Mouse (Mus musculus) brain, adult 2 months (tissue): ENCODE data around the gene Dhcr24.
A peak's percentile ranks its signal among the peaks of the same experiment; 100 is the strongest.

Experiments
- DNase-seq: peaks from one replicate; pipeline ENCODE4 v3.0.0; 2011; ENCODE audit warnings: low read depth, low spot score

The Dhcr24 gene

DNA sequence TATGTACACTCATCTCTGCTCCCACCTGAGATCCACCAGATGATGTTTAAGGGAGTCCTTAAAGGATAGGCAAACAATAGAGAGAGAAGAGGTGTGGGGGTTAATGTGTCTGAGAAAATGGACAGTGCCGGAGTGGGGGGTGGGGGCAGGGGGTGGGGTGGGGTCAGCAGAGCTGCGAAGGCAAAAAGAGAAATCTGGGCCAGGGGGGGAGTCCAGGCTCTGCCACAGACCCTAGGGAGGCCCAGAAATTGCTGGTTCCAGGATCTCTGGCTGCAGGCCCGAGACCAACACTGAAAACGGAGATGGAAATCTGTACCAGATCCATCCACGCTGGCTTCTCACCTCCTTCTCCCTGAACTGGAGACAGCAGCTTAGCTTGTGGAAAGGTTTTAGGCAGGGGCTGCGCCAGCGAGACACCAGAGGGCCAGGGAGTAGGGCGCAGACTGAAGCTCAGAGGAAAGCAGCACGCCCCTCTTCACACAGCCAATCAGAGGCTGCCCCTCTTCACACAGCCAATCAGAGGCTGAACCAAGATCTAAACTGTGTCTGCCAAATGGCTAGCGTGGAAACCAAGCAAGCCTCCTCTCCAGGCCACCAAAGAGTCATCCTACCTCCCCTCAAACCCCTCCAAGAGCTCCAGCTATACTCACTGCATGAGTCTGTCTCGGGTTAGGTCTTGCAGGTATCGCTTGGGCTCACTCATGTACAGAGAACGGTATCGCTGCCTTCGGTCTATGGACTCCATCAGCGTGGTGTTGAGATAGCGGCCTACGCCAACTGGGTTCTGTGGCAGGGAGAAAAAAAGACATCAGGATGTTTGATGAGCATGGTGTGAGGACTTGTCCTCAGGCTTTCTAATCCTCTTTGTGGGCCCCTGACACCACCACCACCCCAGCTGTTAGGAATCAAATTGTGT is 46.1 kb downstream of the Dhcr24 start:
- DNase-seq = peak; percentile 97

DNA sequence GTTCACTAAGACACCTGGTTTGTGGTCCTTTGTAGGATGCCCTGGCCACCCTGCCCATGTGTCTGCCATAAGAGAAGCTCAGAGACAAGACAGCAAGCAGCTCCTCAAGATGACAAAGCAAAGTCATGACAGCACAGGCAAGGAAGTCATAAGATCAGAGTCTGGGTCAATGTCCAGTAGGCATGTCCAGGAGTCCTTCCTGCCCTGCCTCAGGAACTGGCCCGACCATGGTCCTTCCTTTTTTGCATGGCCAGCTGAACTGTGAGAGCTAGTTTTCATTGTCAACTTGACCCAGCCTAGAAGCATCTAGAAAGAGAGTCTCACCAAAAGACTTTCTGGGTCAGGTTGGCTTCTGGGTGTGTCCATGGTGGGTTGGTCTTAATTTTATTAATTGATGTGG is 47.1 kb downstream of the Dhcr24 start:
- no peak for DNase-seq

DNA sequence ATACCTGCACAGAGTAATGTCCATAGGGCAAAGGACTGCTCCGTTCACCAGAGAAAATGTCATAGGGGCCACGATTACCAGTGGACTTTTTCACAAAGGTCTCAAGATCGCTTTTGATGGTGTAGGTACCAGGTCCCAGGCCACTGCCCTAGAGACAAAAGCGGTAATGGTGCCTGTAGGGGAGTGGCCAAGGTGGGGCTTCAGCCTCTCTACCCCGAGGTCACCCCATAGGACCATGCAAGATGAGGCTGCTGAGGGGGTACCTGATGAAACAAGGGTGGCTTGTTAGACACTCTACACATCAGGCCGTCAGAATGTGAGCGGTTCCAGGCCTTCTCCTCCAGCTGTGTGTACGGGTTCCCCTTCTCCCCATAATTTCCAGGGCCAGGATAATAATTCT is 52.3 kb downstream of the Dhcr24 start:
- no peak for DNase-seq

DNA sequence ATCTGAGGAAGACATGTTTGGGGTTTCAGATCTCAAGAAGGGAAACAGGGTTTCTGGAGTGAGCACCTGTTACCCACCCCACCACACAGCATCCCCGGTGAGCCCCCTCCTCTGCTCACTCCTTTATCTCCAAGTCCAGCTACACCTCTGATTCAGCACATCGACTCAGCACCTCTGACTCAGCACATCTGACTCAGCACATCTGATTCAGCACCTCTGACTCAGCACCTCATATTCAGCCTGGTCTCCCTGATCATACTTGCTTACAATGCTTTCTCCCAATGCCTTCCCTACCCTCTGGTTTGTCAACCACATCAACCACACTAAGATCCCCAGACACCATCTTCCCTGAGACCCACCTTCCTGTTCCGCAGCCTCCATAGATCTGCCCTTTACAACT is 52.7 kb downstream of the Dhcr24 start:
- peak; percentile 71 for DNase-seq

DNA sequence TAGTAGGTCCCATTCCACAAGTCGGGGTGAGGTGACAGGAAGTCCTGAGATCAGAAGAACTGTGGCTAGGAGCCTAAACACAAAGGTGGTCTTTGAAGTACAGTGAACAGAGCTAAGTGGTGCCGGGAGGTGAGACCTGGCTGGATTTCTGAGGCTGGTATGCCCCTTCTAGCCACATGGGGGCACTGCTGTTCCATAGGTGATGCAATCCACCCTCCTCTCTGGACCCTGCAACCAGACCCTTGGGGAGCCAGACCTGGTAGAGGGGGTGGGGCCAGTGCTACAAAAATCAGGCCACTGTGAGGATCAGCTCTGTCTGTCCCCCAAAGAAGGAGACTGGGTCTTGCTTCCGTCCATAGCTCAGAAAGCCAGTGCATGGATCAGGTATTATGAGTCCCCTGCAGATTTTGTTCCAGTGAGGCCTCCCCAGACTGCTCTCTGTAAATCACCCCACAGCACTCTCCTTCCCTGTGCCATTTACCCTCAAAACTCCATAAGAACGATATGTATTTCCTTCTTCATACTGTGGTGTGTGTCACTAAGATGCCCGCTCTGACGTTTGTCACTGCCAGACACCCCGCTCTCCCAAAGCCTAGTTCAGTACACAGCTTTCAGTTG is 53.5 kb downstream of the Dhcr24 start:
- DNase-seq = peak; percentile 77

DNA sequence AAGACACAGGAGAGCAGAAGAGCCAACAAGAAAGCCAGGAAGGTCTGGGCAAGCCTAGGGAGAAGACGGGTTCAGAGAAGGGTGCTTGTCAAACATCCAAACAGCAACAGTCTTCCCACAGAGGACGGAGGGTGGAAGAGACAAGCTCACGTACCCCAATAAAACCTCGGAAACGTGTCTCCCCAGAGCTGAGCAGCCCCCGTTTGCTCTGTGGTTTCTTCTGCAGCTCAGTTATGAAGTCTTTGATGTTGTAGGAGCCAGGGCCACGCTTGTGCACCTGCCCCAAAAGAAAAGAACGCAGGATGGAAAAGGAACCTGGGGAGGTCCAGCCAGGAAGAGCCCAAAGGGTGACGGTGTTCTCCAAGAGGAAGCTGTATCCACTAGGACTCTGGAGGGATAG is 54.0 kb downstream of the Dhcr24 start:
- no peak for DNase-seq

DNA sequence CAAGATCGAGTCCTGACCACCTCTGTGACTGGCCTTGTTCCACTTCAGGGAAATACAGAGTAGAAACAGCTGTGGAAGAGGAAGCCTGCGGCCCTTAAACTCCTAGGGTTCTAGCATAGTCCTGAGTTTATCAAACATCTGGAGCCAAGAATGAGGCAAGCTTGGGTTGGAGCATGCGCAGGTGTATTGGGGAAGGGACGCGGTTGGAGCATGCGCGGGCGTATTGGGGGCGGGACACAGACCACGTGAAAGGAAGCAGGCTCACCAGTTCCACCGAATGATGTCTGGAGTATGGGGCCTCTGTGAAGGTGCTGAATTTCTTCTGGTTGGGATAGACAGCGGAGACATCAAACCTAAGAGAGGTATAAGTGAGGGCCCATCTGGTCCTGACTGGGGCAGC is 54.8 kb downstream of the Dhcr24 start:
- DNase-seq = no peak

DNA sequence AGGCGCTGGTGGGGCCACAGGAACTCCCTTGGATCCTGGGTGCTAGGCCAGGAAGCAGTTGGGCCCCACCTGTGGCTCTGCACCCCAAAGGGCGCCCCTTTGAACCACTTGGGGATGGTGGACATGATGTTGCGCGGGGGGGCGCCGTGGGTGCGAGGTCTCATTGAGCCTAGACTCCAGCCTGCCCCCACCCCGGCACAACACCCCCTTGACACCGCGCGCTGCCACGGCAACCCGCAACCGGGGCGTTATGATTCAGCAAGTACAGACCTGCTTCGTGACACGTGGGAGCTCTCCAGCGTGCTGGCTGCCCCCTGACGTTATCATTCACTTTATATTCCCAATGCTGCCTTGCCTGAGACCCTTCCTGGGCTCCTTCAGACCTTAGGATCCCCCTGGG is 56.2 kb downstream of the Dhcr24 start, which contains the start of gene Lexm:
TSS of gene Lexm (minus strand) at position 186 of the 400 bp plus-strand sequence.
- DNase-seq = peak; percentile 58

DNA sequence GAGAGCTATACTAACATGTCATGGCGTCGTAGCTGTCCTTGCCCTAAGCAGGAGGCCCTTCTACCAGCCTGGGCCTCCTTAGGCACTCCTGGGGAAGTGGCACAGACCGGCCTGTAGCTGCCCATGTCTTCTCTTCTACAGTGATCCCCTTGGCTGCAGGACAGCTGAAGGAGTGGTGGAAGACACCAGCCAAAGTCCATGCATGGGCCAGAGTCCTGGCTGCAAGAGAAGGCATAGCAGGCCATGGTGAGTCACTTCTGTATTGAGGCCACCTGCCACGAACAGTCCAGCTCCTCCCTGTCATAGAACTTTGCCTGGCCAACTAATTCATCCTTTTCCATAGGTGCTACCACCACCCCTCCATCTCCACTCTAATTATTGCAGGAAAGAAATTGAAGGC is 58.1 kb downstream of the Dhcr24 start:
- DNase-seq = no peak

DNA sequence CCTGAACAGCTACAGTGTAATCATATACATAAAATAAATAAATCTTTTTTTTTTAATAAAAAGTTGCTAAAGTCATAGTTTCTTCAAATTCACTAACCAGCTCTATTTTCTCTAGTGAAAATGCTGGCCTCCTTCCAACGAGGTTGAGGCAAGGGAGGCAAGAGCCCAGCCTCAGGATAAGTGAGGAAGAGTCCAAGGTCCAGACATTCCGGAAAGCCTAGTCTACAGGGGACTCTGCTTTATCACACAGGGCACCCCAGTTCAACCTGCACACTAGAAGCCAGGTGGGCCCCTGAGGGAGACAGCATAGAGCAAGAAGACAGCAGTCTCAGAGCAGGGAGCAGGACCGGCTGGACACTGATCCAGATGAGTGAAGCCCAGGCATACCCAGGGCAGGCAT is 60.6 kb downstream of the Dhcr24 start:
- no peak for DNase-seq

DNA sequence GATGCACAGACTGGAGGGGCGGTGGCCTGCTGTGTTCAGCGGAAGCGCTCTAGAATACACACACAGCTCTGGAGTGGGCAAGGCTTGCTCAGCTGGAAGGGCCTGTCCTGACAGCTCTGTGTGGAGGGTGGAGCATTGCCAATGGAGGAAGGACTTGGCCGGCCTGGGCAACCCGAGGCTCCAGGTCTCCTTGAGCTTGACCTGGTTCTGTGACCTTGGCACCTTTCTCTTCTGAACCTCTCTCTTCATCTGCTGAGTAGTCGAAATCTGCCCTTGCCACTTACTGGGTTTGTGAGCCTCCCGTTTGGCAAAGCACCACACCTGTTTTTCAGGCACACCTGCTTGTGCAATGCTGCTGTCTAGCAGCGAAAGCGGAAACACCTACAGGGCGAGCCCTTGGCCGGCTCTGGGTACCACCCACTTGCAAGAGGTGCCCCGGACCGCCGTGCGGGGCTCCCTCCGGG is 61.2 kb downstream of the Dhcr24 start, which contains the start of gene Ttc22:
TSS of gene Ttc22 (plus strand) at position 403 of the 464 bp plus-strand sequence.
- no peak for DNase-seq

DNA sequence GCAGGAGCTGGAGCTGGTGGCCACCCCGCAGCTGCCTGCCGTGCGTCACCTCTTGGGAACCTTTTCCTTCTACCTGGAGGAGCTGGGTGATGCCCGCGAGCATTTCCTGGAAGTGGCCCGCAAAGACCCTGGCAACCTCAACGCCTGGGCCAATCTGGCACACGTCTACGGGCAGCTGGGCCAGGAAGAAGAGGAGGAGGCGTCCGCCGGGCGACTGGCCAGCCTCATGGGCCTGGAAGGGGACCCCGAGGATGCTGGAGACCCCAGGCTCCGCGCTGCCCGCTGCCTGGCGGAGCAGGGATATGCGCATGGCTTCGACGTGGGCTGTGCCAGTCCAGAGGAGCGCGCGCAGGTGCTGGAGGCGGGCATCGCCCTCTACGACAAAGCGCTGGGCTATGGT is 61.9 kb downstream of the Dhcr24 start:
- no peak for DNase-seq

DNA sequence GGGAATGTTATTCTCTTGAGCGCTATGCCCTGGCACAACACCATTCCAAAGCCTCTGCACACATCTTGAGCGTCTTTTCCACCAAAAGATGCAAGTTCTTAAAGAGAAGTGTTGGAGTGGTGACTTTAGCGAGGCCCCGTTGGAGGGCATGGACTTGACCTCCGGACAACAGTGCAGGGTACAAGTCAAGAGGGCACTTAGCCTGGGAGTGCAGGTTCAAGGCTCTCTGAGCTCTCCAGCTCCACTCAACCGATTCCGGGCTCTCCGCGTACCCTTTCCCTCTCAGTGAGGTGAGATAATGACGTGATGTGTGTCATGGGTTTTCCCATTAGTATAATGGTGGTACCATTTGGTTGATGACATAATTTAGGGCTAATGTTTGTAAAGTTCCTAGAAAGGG is 63.4 kb downstream of the Dhcr24 start:
- no peak for DNase-seq

DNA sequence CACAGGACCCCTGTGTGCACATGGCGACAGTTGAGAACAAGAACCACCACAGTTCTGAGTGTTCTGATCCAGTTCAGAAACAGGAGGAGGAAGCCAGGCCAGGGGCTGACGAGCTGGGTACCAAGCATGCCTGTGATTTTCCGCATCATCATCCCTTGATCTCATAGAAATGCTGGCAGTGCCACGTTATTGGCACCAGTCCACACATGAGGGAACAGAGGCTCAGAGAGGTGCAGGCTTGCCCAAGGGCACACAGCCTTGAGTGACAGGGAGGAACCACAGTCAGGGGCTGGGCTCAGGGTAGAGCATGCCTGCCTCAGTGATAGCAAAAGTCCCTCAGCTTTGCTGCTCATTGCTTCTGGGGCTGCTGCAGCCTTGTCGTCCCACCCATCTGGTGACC is 67.0 kb downstream of the Dhcr24 start:
- no peak for DNase-seq

DNA sequence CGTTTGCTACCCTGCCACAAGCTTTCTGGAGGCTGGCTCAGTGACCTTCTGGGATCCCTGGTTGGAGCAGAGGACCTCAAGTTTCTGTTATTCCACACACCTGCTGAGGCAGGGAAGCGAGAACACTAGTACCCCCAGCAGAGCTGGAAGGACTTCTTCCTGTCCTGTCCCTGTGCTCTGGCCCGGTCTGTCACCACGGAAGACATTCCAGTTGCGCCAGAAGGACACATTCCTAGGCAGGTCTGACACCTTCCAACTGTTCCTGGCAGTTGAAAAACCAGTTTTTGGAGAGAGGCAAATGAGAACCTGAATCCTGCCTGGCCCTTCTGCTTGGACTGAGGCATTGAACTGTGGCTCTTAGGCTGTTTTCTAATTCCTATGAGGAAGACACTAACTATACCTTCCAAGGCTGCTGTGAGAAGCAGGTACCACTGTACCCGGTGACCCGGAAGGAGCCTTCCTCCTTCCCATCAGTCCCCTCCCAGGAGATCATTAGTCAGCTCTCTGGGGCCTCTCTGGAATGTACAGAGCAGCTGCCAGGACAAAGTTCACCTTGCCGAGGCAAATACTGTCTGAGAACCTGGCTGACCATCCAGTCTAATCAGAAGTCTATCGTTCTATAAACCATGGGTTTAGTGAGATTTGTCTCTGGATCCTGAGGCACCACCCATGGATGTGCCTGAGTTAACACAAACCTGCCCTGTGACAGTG is 68.0 kb downstream of the Dhcr24 start:
- DNase-seq = no peak

DNA sequence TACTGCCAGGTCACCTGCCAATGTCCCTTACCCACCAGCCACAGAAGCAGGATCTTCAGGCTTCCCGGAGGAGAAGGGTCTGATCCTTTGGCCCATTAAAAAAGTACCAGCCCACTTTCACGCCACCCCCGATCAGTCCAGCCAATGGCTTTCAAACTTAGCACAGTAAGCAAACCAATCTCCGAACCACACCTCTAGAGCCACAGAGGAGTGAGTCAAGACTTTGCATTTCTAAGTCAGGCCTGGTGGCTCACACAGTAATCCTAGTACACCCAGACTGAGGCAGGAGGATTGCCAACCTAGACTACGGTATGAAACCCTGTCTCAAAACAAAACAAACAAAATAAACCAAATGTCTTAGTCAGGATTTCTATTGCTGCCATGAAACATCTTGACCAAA is 68.5 kb downstream of the Dhcr24 start:
- no peak for DNase-seq

DNA sequence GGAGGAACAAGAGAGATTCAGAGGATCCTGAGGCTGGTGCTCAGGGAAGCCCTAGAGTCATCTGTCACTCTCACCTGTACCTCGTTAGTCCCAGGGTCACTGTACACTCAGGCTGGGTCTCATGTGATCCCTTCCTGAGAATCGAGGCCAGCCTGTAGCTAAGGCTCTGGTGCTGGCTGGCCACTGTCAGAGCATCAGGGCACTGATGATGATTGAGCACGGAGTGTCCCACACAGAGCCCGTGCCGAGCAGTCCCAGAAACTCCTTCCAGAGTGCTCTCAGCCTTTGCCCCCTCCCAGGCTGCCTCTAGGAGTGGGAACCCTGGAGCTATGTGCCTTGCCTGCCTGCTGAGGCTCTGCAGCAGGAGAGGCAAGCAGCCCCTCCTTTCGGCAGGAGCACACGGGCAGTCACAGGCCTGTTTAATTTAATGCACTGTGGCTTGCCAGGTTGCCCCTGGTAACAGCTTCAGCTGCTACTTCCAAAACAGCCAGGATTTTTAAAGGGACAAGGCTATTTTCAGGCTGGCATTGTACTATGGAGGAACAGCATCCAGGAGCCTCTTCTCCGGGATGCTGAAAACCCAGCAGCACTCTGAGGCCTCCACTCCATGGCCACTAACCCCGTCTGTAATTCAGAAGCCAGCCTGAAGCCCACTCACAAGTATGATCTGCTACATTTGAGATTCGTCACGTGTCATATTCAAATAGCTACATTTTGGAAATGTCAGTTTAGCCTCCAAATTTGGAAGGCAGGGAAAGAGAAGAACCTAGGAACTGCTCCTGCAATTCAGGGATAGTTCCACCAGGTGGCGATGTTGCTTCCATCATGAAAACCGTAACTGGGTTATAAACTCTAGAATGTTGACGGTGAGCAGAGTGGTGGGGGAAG is 69.7 kb downstream of the Dhcr24 start:
- DNase-seq = peak; percentile 95

DNA sequence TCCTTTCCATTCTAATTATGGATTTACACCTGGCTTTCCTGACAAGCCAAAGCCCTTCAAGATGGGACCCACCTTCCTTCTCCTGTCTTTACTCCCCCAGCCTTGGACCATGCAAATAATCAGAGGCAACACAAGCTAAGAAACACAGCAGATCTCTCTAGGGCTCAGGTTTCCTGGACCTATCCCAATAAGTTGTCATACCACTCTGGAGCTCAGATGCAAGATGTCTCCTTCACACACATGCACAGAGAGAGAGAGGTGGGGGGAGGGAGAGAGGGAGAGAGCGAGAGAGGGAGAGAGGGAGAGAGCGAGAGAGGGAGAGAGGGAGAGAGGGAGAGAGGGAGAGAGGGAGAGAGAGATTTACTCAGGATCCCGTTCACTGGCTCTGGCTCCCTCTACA is 71.5 kb downstream of the Dhcr24 start:
- peak; percentile 56 for DNase-seq

DNA sequence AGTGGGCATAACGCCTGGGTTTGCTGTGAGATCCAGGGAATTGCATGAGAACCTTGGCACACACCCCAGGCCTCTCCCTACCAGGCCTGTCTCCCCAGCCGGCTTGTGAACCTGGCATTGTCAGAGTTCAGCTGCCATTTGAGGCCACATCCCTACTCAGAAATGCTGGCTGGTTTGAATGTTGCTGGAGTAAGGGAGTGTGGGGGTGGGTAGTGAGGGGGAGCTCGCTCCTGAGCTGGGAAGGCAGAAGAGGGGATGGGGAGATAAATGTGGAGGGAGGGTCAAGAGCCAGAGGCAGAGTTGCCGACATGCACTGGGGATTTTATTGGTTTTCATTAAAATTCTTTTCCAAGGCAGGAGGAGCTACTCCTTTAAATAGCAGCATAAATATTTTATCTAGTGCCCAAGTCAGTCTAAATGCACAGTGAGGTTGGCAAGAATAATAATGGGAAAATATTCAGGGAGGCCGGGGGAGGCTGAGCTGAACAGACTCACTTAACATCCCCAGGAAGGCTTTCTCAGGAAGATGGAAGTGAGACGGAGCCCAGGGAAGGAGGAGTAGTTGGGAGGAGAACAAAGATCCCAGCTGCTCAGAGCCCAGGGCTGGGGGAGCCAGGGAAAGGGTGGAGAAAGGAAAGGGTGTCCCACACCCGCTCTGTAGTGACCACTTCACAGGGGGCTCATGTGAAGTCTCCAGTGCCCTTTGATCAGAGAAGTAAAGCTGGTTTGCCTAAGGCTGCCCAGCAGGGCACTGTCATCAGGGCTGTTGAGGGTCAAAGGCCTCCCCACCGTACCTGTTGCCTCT is 72.6 kb downstream of the Dhcr24 start:
- peak; percentile 62 for DNase-seq

DNA sequence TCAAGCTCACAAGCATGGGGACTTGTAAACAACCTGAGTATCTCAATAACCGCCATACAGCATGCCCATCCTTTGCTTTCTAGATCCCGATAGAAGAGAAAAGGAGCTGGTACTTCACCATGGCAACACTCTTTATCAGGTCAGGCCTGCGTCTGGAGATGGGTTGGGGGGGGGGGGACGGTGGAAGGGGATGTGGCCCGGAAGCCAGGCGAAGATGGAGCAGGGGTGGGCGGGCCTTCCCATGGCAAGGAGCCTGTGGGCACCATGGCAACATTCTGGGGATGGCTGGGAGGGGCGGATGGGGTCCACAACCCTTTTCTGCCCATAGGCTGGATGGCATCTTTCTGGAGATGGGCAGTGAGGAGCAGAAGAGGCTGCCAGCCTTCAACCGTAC is 73.2 kb downstream of the Dhcr24 start:
- peak; percentile 53 for DNase-seq
